Comparison of ENCODE assay signal across 13 mouse cellular contexts in genomic region chr11:19023356-19023755, GRCm38 (mm10). TPM values are rescaled to one million over a fixed set of nuclear protein-coding genes. Genes with fewer than 3 reads are reported as not detected.
DNase-seq lines count a peak whose midpoint lies in the region; ATAC-seq and TF ChIP-seq lines count a peak whose summit lies in the region.
"Had no signal": no experiment of that assay in that cellular context is flagged by ENCODE, and none has a peak within 500 bp of the region (broad histone marks: within the 10 kb centered on the region; RNA-seq: fewer than 3 reads in every experiment).

No protein-coding gene starts in this region.

- peak overlapping the region; percentile 43; the same call in 1 of the 2 replicates for H3K27ac ChIP-seq in heart, embryonic 13.5 days (replicated peaks)
- peak overlapping the region; percentile 54; the same call in 1 of the 2 replicates for H3K27ac ChIP-seq in kidney, postnatal 0 days
- no peak overlapping the region for H3K27ac ChIP-seq in limb, embryonic 11.5 days (replicated peaks; ENCODE audit: low read depth, low read length)
- H3K27ac ChIP-seq: layer of hippocampus, adult 2 months had no signal

- no peaks in the 10 kb centered on the region for H3K27me3 ChIP-seq in heart, embryonic 13.5 days (replicated peaks)
- no peaks in the 10 kb centered on the region for H3K27me3 ChIP-seq in kidney, postnatal 0 days (ENCODE audit: insufficient read depth, low read length)
- peaks cover 24% of the 10 kb centered on the region for H3K27me3 ChIP-seq in limb, embryonic 11.5 days (ENCODE audit: control insufficient read depth, insufficient read depth, low read length)

- TF ChIP-seq CTCF in kidney, postnatal 0 days (IDR thresholded peaks at IDR 0.05; ENCODE audit: low read depth), result no peak

- DNase-seq in heart, postnatal 10 days, result no peak
- peak; percentile 71 for DNase-seq in kidney, postnatal 0 days (ENCODE audit: low spot score)
- DNase-seq in kidney, adult 8-10 months, result no peak
- DNase-seq in embryo, embryonic 10 days (ENCODE audit: low spot score), result peak; percentile 59
- peak; percentile 22 for DNase-seq in limb, embryonic 11.5 days (ENCODE audit: low spot score)
- no peak for DNase-seq in left cerebral cortex, postnatal 25 days (ENCODE audit: low spot score in 2 of 2)
- no peak for DNase-seq in thymus, adult 18-20 months
- DNase-seq: cerebellum, adult 2 months; lung, postnatal 10 days had no signal

- no peaks in the 10 kb centered on the region for H3K36me3 ChIP-seq in heart, embryonic 13.5 days
- no peaks in the 10 kb centered on the region for H3K36me3 ChIP-seq in kidney, postnatal 0 days (ENCODE audit: insufficient read depth, low read length)
- H3K36me3 ChIP-seq in limb, embryonic 11.5 days (ENCODE audit: control insufficient read depth, insufficient read depth, low read length), result no peaks in the 10 kb centered on the region

- 14% methylated on average over 5 of the region's 5 CpGs for WGBS in heart, embryonic 13.5 days
- 16% methylated on average over 5 of the region's 5 CpGs for WGBS in kidney, postnatal 0 days
- 9% methylated on average over 5 of the region's 5 CpGs for WGBS in limb, embryonic 11.5 days

- no peaks in the 10 kb centered on the region for H3K9me3 ChIP-seq in heart, embryonic 13.5 days
- H3K9me3 ChIP-seq in kidney, postnatal 0 days (replicated peaks; ENCODE audit: low read length), result no peaks in the 10 kb centered on the region
- no peaks in the 10 kb centered on the region for H3K9me3 ChIP-seq in limb, embryonic 11.5 days (ENCODE audit: control insufficient read depth, low read length)

- intact Hi-C loops in heart, postnatal 10 days (cut with DNase I), result loop anchor here (5.0 to 10.0 kb wide), 5 partner anchors 1009 to 1741 kb away; partner anchors contain the start of gene Etaa1
- intact Hi-C loops in left cerebral cortex, postnatal 25 days (cut with DNase I), result loop anchor here (5.0 to 10.0 kb wide), 7 partner anchors 181 to 1749 kb away; partner anchors contain the start of gene Etaa1

- peak overlapping the region; percentile 32 for H3K4me2 ChIP-seq in heart, embryonic 13.5 days
- no peak overlapping the region for H3K4me2 ChIP-seq in kidney, postnatal 0 days (ENCODE audit: low read length)
- no peak overlapping the region for H3K4me2 ChIP-seq in limb, embryonic 11.5 days (ENCODE audit: low read depth, severe bottlenecking)

- peaks cover 39% of the 10 kb centered on the region for H3K4me1 ChIP-seq in heart, embryonic 13.5 days
- H3K4me1 ChIP-seq in kidney, postnatal 0 days (replicated peaks; ENCODE audit: insufficient read depth, low read length), result peaks cover 18% of the 10 kb centered on the region; the same call in 1 of the 2 replicates
- H3K4me1 ChIP-seq in limb, embryonic 11.5 days (ENCODE audit: control insufficient read depth, insufficient read depth, low read length), result peaks cover 10% of the 10 kb centered on the region; the same call in 1 of the 2 replicates

- peak overlapping the region; percentile 50; the same call in 1 of the 2 replicates for H3K9ac ChIP-seq in heart, embryonic 13.5 days
- no peak overlapping the region for H3K9ac ChIP-seq in kidney, postnatal 0 days (ENCODE audit: low read depth, low read length)
- no peak overlapping the region for H3K9ac ChIP-seq in limb, embryonic 11.5 days (ENCODE audit: low read length)

- no peak overlapping the region for H3K4me3 ChIP-seq in heart, embryonic 13.5 days
- H3K4me3 ChIP-seq in kidney, postnatal 0 days (replicated peaks; ENCODE audit: low read depth, low read length), result no peak overlapping the region
- no peak overlapping the region for H3K4me3 ChIP-seq in limb, embryonic 11.5 days (ENCODE audit: low read depth, low read length)
- H3K4me3 ChIP-seq: layer of hippocampus, adult 2 months; myocyte had no signal

- ATAC-seq in heart, embryonic 13.5 days (ENCODE audit: extremely low read depth, insufficient number of reproducible peaks, low FRiP score, low TSS enrichment), result no peak
- no peak for ATAC-seq in kidney, postnatal 0 days (replicated peaks; ENCODE audit: low FRiP score, low read depth)
- no peak for ATAC-seq in limb, embryonic 11.5 days (ENCODE audit: insufficient number of reproducible peaks, low FRiP score, low TSS enrichment, low read depth)
- ATAC-seq: inflammation-experienced regulatory T-cells, adult 6 months had no signal

RNA-seq across cellular contexts. Expression of gene Meis1, which starts 4.6 kb away (rescaled TPM):
- polyA plus RNA-seq in heart, embryonic 13.5 days (2015; fragmentation: Nextera tagmentation; extraction: Ambion mirVana), result 65.4 and 68.5 TPM in 2 replicates
- 10 to 100 TPM; 26.9 to 44.1 TPM for total RNA-seq in heart, postnatal 10 days (2021)
- 59.0 and 66.7 TPM in 2 replicates for polyA plus RNA-seq in kidney, postnatal 0 days (2015; fragmentation: Nextera tagmentation; extraction: Ambion mirVana)
- 69.8 and 85.0 TPM in 2 replicates for polyA plus RNA-seq in limb, embryonic 11.5 days (2014; fragmentation: Nextera tagmentation; extraction: Ambion mirVana)
- 1 to 10 TPM; 5.0 to 5.8 TPM for total RNA-seq in left cerebral cortex, postnatal 25 days (2021)

Comparison
In these comparisons a context has a peak if more than half of its experiments do, and no peak if none do; other contexts are left out.
1. DNase-seq: peak in kidney, postnatal 0 days (single experiment), embryo, embryonic 10 days (single experiment) and limb, embryonic 11.5 days (single experiment); none in heart, postnatal 10 days (0 of 2), kidney, adult 8-10 months (0 of 2), left cerebral cortex, postnatal 25 days (0 of 2) and thymus, adult 18-20 months (0 of 2).